Mouse (Mus musculus) thymus, adult 2 months (tissue): Measurements from ENCODE around the gene Zpbp2.

ENCODE experiments used
- CTCF ChIP-seq: fragments of 200-500 bp; IDR thresholded peaks from 2 replicates; pipeline ENCODE4 v1.5.1; 2012; ENCODE audit warnings: mild to moderate bottlenecking, control low read depth, low read length, moderate library complexity, borderline replicate concordance; ENCODE audit not compliant: control insufficient read depth, poor library complexity, insufficient read depth; ENCODE audit errors: extremely low read depth
- POLR2A ChIP-seq: fragments of 200-500 bp; IDR thresholded peaks from 2 replicates; pipeline ENCODE4 v1.6.1; 2012; ENCODE audit warnings: mild to moderate bottlenecking, low read length, control low read depth, moderate library complexity; ENCODE audit not compliant: control insufficient read depth, poor library complexity, insufficient read depth; ENCODE audit errors: extremely low read depth

DNA sequence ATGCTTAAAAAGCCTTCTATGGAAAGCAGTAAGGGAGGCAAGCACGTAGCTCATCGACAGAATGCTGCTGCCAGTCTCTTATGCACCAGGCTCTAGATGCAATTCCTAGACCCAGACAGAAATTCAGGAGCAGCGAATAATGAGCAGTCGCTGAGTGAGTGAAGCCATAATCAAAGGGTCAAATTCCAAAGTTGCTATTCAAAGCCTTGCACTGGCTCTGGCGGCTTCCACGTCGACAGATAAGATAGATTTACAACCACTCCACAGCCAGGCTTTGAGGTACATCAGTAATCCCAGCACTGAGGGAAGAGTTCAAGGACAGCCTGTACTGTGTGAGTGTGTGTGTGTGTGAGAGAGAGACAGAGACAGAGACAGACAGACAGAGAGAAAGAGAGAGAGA lies 10.0 kb downstream of the Zpbp2 start:
- no peak for TF ChIP-seq CTCF
- no peak for TF ChIP-seq POLR2A
